Mouse (Mus musculus) ES-E14 (cell line): ENCODE measurements around the gene Esyt3.

Experiments used
- CHD2 ChIP-seq: IDR thresholded peaks from 2 replicates; pipeline ENCODE4 v1.6.1; 2014; ENCODE audit warnings: mild to moderate bottlenecking, low read depth, low read length, inconsistent platforms
- HCFC1 ChIP-seq: IDR thresholded peaks from 2 replicates; pipeline ENCODE4 v1.6.1; 2012; ENCODE audit warnings: low read length, inconsistent platforms, borderline replicate concordance; ENCODE audit not compliant: insufficient read depth
- MAFK ChIP-seq: IDR thresholded peaks from 2 replicates; pipeline ENCODE4 v1.6.1; 2014; ENCODE audit warnings: mild to moderate bottlenecking, low read depth, low read length, inconsistent platforms; ENCODE audit not compliant: insufficient read depth
- ZC3H11A ChIP-seq: IDR thresholded peaks from 2 replicates; pipeline ENCODE4 v1.6.1; 2012; ENCODE audit warnings: low read depth, mild to moderate bottlenecking, inconsistent platforms, low read length, borderline replicate concordance
- ZNF384 ChIP-seq: IDR thresholded peaks from 2 replicates; pipeline ENCODE4 v1.6.1; 2012; ENCODE audit warnings: low read depth, low read length, inconsistent platforms

DNA sequence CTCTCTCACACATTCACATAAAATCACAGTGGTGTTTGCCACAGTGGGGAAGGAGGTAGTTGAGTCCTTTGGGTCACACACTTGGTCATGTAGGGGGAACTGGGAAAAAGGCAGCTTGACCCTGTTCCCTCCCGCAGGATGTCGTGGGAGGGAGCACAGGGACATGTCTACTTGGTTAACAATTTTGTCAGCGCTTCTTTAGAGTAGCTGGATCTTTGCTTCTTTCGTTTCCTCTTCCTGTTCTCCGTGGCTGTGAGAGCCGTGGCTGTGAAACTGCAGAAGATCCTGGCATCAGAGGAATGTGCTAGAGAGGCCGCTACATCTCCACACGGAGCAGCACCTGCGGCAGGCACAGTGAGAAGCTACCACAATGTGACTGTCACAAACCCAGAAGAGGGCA is 24.2 kb upstream of the Esyt3 start:
- TF ChIP-seq CHD2, result no peak
- TF ChIP-seq ZNF384, result no peak
- no peak for TF ChIP-seq MAFK
- TF ChIP-seq HCFC1, result no peak
- no peak for TF ChIP-seq ZC3H11A
